Mouse (Mus musculus) erythroblast, embryonic 14.5 days (primary cell): ENCODE data around the gene Map9.

ENCODE experiments used
- GATA1 ChIP-seq: IDR thresholded peaks from 2 replicates; pipeline ENCODE4 v1.6.1; 2012; ENCODE audit warnings: low read length, inconsistent platforms, mixed read lengths
- TAL1 ChIP-seq: IDR thresholded peaks from 3 replicates; pipeline ENCODE4 v1.6.1; 2012; ENCODE audit warnings: low read length, inconsistent platforms, mixed read lengths

GRCm38 (mm10) chr3:82417958-82418357 lies 60.1 kb downstream of the Map9 start:
- TF ChIP-seq GATA1 = no peak
- TF ChIP-seq TAL1 = no peak
